Mouse (Mus musculus): ENCODE data around the gene Zzz3. TPM values are rescaled to one million over a fixed set of nuclear protein-coding genes. Genes with fewer than 3 reads are reported as not detected.

Zzz3 gene
- polyA plus RNA-seq, 1 experiment from 2014 or later, result 29.8 TPM

DNA sequence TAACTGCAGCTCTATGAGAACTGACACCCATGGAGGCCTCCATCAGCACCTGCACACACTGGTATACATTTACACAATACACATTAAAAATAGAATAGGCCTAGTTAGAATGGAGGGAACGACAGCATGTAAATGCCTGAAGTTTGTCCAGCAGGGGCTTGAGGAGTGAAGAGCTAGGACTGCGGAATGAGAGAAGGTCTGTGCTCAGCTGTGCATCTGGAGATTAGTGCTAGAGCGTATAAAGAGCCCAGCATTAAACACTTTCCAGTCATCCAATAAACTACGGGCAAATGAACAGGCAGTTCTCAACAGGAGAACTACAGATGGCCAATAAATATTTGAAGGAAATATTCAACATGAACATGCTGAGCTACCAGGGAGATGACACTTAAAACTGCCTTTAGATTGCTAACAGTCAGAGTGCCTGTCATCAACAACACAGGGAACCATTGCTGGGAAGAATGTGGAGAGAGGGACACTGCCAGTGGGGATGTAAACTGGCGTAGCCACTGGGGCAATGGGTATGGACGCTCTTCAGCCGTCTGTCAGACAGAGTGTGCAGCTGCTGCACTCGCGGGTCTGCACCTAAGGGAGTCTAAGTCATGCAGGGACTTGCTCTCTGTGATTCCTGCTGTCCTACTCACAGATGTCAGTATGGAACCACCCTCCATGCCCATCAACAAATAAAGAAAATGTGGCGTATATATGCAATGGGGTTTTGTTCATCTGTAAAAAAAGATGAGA lies 41.7 kb upstream of the Zzz3 start:
- ATAC-seq (replicated peaks; ENCODE audit: extremely low read depth, insufficient read depth, low FRiP score), result 0 out of 2 replicates have a peak, but pooled peaks have one; percentile 19
- 72% methylated on average over 10 of the region's 10 CpGs for WGBS
- Histone ChIP-seq H3K9ac (ENCODE audit: low read length) (no peak overlapping the region), H3K27ac (ENCODE audit: low read length) (no peak overlapping the region), H3K27me3 (ENCODE audit: control insufficient read depth, insufficient read depth, low read length) (no peaks in the 10 kb centered on the region), H3K36me3 (ENCODE audit: control insufficient read depth, insufficient read depth) (0 out of 2 replicates have a peak, but pooled peaks cover 2% of the 10 kb centered on the region), H3K9me3 (replicated peaks; ENCODE audit: control insufficient read depth, low read length) (no peaks in the 10 kb centered on the region), H3K4me1 (ENCODE audit: control insufficient read depth, insufficient read depth, low read length) (0 out of 2 replicates have a peak, but pooled peaks cover 8% of the 10 kb centered on the region), H3K4me3 (ENCODE audit: low read length) (no peak overlapping the region), H3K4me2 (ENCODE audit: low read depth, low read length) (no peak overlapping the region)

DNA sequence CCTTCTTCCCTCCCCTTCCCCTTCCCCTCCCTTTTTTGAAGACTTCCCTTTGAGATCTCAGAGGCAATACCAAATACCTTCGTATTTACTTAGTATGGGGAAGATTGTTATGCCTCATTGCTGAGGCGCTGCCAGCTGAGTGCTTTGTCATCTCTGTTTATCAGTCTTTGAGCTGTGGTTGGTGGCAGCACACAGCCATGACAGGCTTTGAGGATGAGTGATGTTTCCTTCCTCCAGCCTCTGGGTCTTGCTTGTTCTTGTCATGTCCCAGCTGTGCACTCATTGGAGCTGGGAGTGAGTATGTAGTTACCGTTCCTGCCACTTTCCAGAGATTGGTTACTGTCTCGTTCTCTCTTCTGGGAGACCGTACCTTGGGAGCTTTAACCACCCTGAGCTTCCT lies 39.9 kb upstream of the Zzz3 start:
- H3K36me3 ChIP-seq (ENCODE audit: control insufficient read depth, insufficient read depth), result peaks cover 8% of the 10 kb centered on the region; the same call in 1 of the 2 replicates
- H3K4me1 ChIP-seq (ENCODE audit: control insufficient read depth, insufficient read depth, low read length), result 0 out of 2 replicates have a peak, but pooled peaks cover 2% of the 10 kb centered on the region
- 42% methylated on average over 5 of the region's 5 CpGs for WGBS
- no peaks in the 10 kb centered on the region for H3K27me3 ChIP-seq (ENCODE audit: control insufficient read depth, insufficient read depth, low read length)
- H3K9me3 ChIP-seq (replicated peaks; ENCODE audit: control insufficient read depth, low read length), result no peaks in the 10 kb centered on the region
- ATAC-seq (replicated peaks; ENCODE audit: extremely low read depth, insufficient read depth, low FRiP score), result peak; percentile 45; the same call in 1 of the 2 replicates
- no peak overlapping the region for H3K9ac ChIP-seq (ENCODE audit: low read length)
- H3K4me2 ChIP-seq (ENCODE audit: low read depth, low read length), result no peak overlapping the region
- no peak overlapping the region for H3K4me3 ChIP-seq (ENCODE audit: low read length)
- H3K27ac ChIP-seq (ENCODE audit: low read length), result no peak overlapping the region

DNA sequence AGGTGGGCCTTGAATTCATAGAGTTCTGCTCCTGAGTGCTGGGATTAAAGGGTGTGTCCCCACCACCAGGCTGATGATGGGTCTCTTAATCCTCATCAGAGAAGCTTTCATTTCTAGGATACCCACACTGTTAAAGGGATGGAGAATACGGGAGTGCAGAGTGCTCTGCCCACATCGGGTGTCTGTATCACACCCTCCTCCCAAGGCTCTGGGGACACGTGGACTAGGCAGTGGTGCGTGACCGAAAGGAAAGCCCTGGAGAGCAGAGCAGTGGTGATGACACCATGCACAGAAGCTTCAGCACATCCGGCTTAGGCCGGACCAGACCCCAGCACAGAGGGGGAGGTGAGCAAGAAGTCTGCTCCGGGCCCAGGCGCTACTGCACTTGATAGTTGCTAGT lies 38.5 kb upstream of the Zzz3 start:
- Histone ChIP-seq H3K9me3 (replicated peaks; ENCODE audit: control insufficient read depth, low read length) (no peaks in the 10 kb centered on the region), H3K27ac (ENCODE audit: low read length) (no peak overlapping the region), H3K4me2 (ENCODE audit: low read depth, low read length) (no peak overlapping the region), H3K9ac (ENCODE audit: low read length) (no peak overlapping the region), H3K4me3 (ENCODE audit: low read length) (no peak overlapping the region), H3K36me3 (ENCODE audit: control insufficient read depth, insufficient read depth) (peaks cover 16% of the 10 kb centered on the region), H3K27me3 (ENCODE audit: control insufficient read depth, insufficient read depth, low read length) (no peaks in the 10 kb centered on the region), H3K4me1 (ENCODE audit: control insufficient read depth, insufficient read depth, low read length) (0 out of 2 replicates have a peak, but pooled peaks cover 2% of the 10 kb centered on the region)
- 86% methylated on average over 9 of the region's 9 CpGs for WGBS
- ATAC-seq (replicated peaks; ENCODE audit: extremely low read depth, insufficient read depth, low FRiP score), result no peak

DNA sequence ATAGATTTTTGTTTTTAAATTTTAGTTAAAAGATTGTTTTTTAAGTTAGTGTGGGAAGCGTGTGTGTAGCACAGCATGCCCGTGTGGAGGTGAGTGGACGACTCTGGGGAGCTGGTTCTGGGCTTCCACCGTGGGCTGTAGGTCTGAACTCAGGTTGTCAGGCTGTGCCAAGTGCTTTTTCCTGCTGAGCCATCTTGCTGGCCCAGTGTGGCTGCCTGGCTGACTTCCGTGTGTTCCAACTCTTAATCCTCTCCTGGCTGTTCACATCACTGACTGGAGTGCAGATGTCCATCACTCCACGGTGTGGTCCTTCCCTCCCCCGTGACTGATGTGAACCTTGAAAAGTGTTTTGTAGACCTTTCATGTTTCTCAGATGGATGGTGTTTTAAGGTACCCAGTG lies 36.1 kb upstream of the Zzz3 start:
- no peaks in the 10 kb centered on the region for H3K9me3 ChIP-seq (replicated peaks; ENCODE audit: control insufficient read depth, low read length)

DNA sequence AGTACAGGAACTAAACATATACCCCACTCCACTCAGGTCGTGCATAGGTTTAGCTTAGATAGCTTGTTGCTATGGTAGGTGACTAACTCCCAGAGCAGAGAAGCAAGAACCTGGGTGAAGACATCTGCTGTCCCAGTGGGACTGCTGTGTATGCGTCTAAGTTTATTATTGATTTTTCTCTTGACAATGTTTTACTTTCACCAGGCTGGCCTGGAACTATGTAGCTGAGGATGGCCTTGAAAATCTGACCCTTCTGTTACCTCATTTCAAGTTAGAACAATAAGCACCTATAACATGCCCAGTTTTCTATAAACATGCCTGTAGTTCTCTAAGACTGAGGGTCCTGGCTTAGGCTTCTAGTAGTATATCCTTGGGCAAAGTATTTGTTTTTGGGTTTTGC lies 31.1 kb upstream of the Zzz3 start:
- Histone ChIP-seq H3K4me2 (ENCODE audit: low read depth, low read length) (no peak overlapping the region), H3K36me3 (ENCODE audit: control insufficient read depth, insufficient read depth) (peaks cover 61% of the 10 kb centered on the region), H3K27me3 (ENCODE audit: control insufficient read depth, insufficient read depth, low read length) (no peaks in the 10 kb centered on the region), H3K4me3 (ENCODE audit: low read length) (no peak overlapping the region), H3K27ac (ENCODE audit: low read length) (no peak overlapping the region), H3K9me3 (replicated peaks; ENCODE audit: control insufficient read depth, low read length) (no peaks in the 10 kb centered on the region), H3K4me1 (ENCODE audit: control insufficient read depth, insufficient read depth, low read length) (no peaks in the 10 kb centered on the region), H3K9ac (ENCODE audit: low read length) (no peak overlapping the region)
- ATAC-seq (replicated peaks; ENCODE audit: extremely low read depth, insufficient read depth, low FRiP score), result no peak
- WGBS, result 89% methylated on average over 2 of the region's 2 CpGs

More for the DNA sequence above, 36.1 kb upstream of the Zzz3 start:
- WGBS, result 84% methylated on average over 7 of the region's 7 CpGs
- no peak overlapping the region for H3K4me2 ChIP-seq (ENCODE audit: low read depth, low read length)
- ATAC-seq (replicated peaks; ENCODE audit: extremely low read depth, insufficient read depth, low FRiP score), result no peak
- H3K4me1 ChIP-seq (ENCODE audit: control insufficient read depth, insufficient read depth, low read length), result 0 out of 2 replicates have a peak, but pooled peaks cover 2% of the 10 kb centered on the region
- H3K27me3 ChIP-seq (ENCODE audit: control insufficient read depth, insufficient read depth, low read length), result no peaks in the 10 kb centered on the region
- H3K4me3 ChIP-seq (ENCODE audit: low read length), result no peak overlapping the region
- H3K27ac ChIP-seq (ENCODE audit: low read length), result no peak overlapping the region
- no peak overlapping the region for H3K9ac ChIP-seq (ENCODE audit: low read length)
- peaks cover 36% of the 10 kb centered on the region for H3K36me3 ChIP-seq (ENCODE audit: control insufficient read depth, insufficient read depth)

DNA sequence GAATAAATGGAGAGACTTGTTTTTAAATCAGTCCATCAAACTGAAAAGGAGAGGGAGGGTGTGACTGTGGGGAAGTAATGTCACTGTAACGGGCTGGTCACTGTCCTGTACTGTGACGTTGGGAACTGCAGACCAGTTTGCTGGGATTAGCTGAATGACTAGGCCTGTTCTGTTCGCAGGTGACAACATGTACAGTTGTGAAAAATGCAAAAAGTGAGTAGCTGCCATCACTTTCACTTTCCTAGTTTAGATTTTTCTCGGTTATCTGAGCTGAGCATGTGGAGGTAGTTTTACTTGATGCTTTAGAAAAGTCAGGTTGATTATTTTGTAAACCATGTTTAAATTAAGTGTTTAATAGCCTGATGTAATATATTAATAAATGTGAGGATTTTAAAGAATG lies 19.2 kb upstream of the Zzz3 start:
- Histone ChIP-seq H3K4me3 (ENCODE audit: low read length) (no peak overlapping the region), H3K4me2 (ENCODE audit: low read depth, low read length) (no peak overlapping the region), H3K27me3 (ENCODE audit: control insufficient read depth, insufficient read depth, low read length) (no peaks in the 10 kb centered on the region), H3K9ac (ENCODE audit: low read length) (no peak overlapping the region), H3K4me1 (ENCODE audit: control insufficient read depth, insufficient read depth, low read length) (no peaks in the 10 kb centered on the region), H3K36me3 (ENCODE audit: control insufficient read depth, insufficient read depth) (peaks cover 41% of the 10 kb centered on the region), H3K27ac (ENCODE audit: low read length) (no peak overlapping the region), H3K9me3 (replicated peaks; ENCODE audit: control insufficient read depth, low read length) (no peaks in the 10 kb centered on the region)
- WGBS, result 82% methylated on average over 4 of the region's 4 CpGs
- ATAC-seq (replicated peaks; ENCODE audit: extremely low read depth, insufficient read depth, low FRiP score), result no peak

DNA sequence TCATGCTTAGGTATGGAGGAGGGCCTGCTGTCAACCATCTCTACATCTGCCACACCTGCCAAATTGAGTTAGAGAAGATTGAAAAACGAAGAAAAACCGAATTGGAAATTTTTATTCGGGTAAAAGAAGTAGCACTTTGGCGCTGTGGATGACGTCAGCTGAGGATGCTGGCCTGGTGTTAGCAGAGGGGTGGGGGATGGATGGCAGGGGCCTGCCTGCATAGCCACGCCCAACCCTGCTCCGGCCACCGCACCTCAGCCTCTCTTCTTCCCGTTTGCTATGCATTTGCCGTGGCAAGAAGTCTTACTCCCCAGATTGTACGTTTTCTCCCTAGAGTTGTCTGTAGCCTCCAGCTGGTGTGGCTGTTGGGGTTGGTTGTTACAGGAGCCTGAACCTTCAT lies 11.2 kb upstream of the Zzz3 start:
- no peak overlapping the region for H3K9ac ChIP-seq (ENCODE audit: low read length)
- H3K9me3 ChIP-seq (replicated peaks; ENCODE audit: control insufficient read depth, low read length), result no peaks in the 10 kb centered on the region
- no peaks in the 10 kb centered on the region for H3K4me1 ChIP-seq (ENCODE audit: control insufficient read depth, insufficient read depth, low read length)
- H3K36me3 ChIP-seq (ENCODE audit: control insufficient read depth, insufficient read depth), result peaks cover 38% of the 10 kb centered on the region
- ATAC-seq (replicated peaks; ENCODE audit: extremely low read depth, insufficient read depth, low FRiP score), result no peak
- WGBS, result 77% methylated on average over 11 of the region's 11 CpGs
- no peaks in the 10 kb centered on the region for H3K27me3 ChIP-seq (ENCODE audit: control insufficient read depth, insufficient read depth, low read length)
- H3K4me3 ChIP-seq (ENCODE audit: low read length), result no peak overlapping the region
- no peak overlapping the region for H3K27ac ChIP-seq (ENCODE audit: low read length)
- H3K4me2 ChIP-seq (ENCODE audit: low read depth, low read length), result no peak overlapping the region

DNA sequence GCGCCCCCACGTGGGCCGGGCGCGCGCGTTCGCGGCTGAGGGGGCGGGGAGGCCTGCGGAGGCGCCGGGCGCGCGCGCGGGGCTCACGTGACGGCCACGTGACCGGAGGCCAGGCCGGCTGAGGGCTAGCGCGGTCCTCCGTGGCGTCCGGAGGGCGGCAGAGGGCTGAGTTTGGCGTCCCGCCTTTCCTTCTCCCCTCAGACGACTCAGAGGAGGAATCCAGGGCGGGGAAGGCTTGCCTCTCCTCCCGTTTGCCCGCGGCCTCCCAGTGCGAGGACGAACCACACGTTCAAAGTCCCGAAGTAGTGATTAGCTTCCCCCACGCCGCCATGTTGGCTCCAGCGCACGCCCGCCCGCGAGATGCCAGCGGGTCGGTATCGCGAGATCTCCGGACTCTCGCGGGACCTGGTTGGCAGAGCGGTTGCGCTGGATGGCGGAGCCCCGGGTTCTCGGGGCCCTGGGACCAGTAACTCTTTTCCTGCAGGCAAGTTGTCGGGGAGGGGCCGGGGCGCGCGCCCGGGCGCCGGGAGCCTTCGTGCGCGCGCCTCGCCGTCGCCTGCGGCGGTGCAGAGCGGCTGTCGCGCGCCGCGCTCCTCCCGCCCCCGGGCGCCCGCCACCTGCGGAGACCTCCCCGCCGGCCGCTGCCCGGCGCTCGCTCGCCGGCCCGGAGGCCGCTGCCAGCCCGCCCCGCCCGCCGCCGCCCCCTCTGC lies 1.2 kb downstream of the Zzz3 start:
- Histone ChIP-seq H3K4me2 (ENCODE audit: low read depth, low read length) (peak overlapping the region; percentile 87), H3K4me1 (ENCODE audit: control insufficient read depth, insufficient read depth, low read length) (peaks cover 18% of the 10 kb centered on the region), H3K36me3 (ENCODE audit: control insufficient read depth, insufficient read depth) (peaks cover 8% of the 10 kb centered on the region), H3K27me3 (ENCODE audit: control insufficient read depth, insufficient read depth, low read length) (no peaks in the 10 kb centered on the region), H3K9ac (ENCODE audit: low read length) (peak overlapping the region; percentile 84), H3K4me3 (ENCODE audit: low read length) (peak overlapping the region; percentile 66), H3K9me3 (replicated peaks; ENCODE audit: control insufficient read depth, low read length) (no peaks in the 10 kb centered on the region), H3K27ac (ENCODE audit: low read length) (peak overlapping the region; percentile 99)
- under 1% methylated on average over 99 of the region's 102 CpGs for WGBS
- ATAC-seq (replicated peaks; ENCODE audit: extremely low read depth, insufficient read depth, low FRiP score), result peak; percentile 86

DNA sequence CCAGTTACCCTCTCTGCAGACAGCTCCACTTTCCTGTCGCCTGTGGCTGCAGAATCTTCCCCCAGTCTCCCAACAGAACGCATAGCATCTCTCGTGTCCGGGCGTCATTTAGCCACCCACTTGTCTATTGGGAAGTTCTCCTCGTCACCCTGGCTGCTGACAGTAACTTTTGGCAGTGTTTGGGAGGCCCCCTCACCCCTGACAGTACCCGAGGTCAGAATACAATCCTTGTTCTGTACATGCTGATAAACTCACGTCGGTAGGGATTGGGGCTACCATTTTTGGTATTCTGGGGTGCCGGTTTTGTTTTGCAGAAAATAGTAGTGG lies 1.7 kb downstream of the Zzz3 start:
- under 1% methylated on average over 10 of the region's 10 CpGs for WGBS
- H3K4me1 ChIP-seq (ENCODE audit: control insufficient read depth, insufficient read depth, low read length), result peaks cover 23% of the 10 kb centered on the region
- no peak for ATAC-seq (replicated peaks; ENCODE audit: extremely low read depth, insufficient read depth, low FRiP score)
- no peaks in the 10 kb centered on the region for H3K27me3 ChIP-seq (ENCODE audit: control insufficient read depth, insufficient read depth, low read length)
- peak overlapping the region; percentile 99 for H3K27ac ChIP-seq (ENCODE audit: low read length)
- no peaks in the 10 kb centered on the region for H3K9me3 ChIP-seq (replicated peaks; ENCODE audit: control insufficient read depth, low read length)
- peak overlapping the region; percentile 66 for H3K4me3 ChIP-seq (ENCODE audit: low read length)
- peak overlapping the region; percentile 87 for H3K4me2 ChIP-seq (ENCODE audit: low read depth, low read length)
- peaks cover 5% of the 10 kb centered on the region for H3K36me3 ChIP-seq (ENCODE audit: control insufficient read depth, insufficient read depth)
- peak overlapping the region; percentile 84 for H3K9ac ChIP-seq (ENCODE audit: low read length)
